Mouse (Mus musculus) skeletal muscle tissue, postnatal 0 days (tissue): Measurements from ENCODE around the gene Tbc1d17. TPM values are rescaled to one million over a fixed set of nuclear protein-coding genes. Genes with fewer than 3 reads are reported as not detected.

Source experiments
- microRNA counts: library from miRNA; unstranded; fragments of <30 nt; microRNA quantifications from one replicate; lab custom pipeline; 2015
- microRNA-seq, 2 experiments: library from miRNA; unstranded; fragments of <30 nt; microRNA quantifications; one replicate each; pipeline ENCODE4; 2016
- polyA plus RNA-seq: library from polyadenylated mRNA; unstranded; fragments of >200 nt; fragmentation: Nextera tagmentation; extraction: Ambion mirVana; gene quantifications from 2 replicates; pipeline ENCODE4 v1.2.1, GENCODE M21; 2015

Tbc1d17 gene
- 69.5 and 72.2 TPM in 2 replicates for polyA plus RNA-seq

GRCm38 (mm10) chr7:44848561-44849415 is at the start of gene Tbc1d17, which contains the start of gene Akt1s1:
Gene Tbc1d17, minus strand, starts transcription at chr7:44849079.
Gene Akt1s1, plus strand, starts transcription at chr7:44848991.

GRCm38 (mm10) chr7:44895593-44896434 is 46.9 kb upstream of the Tbc1d17 start, which contains the start of gene Fuz:
Gene Fuz, plus strand, starts transcription at chr7:44896079.

GRCm38 (mm10) chr7:44892276-44892921 is 43.5 kb upstream of the Tbc1d17 start, which contains the start of gene Med25:
Gene Med25, minus strand, starts transcription at chr7:44892712.

GRCm38 (mm10) chr7:44869697-44870528 is 21.0 kb upstream of the Tbc1d17 start, which contains the start of gene Ptov1:
Gene Ptov1, minus strand, starts transcription at chr7:44869788.

GRCm38 (mm10) chr7:44857042-44857552 is 8.2 kb upstream of the Tbc1d17 start, which contains the start of gene Pnkp:
Gene Pnkp, plus strand, starts transcription at chr7:44857139.

GRCm38 (mm10) chr7:44816470-44817021 is 32.3 kb downstream of the Tbc1d17 start, which contains the start of gene Atf5:
Gene Atf5, minus strand, starts transcription at chr7:44816658.

GRCm38 (mm10) chr7:44815721-44816469 is 33.0 kb downstream of the Tbc1d17 start, which contains the start of the genes Nup62 and Il4i1:
Gene Nup62, plus strand, starts transcription at chr7:44816088.
Gene Il4i1, plus strand, starts transcription at chr7:44816387.

MicroRNA genes within 50 kb of the gene (microRNA counts, 519-probe panel; counts per million panel counts)
- microRNA mmu-miR-707 (lab: Ali Mortazavi, UCI) = 296 counts per million, percentile 58 among the panel's probes with 10 or more counts

Small RNAs within 50 kb of the gene (microRNA-seq; reads per million reads assigned to microRNA genes)
- 0 reads per million in 2 experiments for gene Mir707

Other genes starting within 250 kb of the Tbc1d17 start
- gene Myh14, start 178.2 kb downstream of the Tbc1d17 start, polyA plus RNA-seq = 2.8 and 3.5 TPM in 2 replicates
- not detected in 2 replicates for gene Izumo2, start 140.3 kb downstream of the Tbc1d17 start, polyA plus RNA-seq
- 19.5 and 19.6 TPM in 2 replicates for gene Vrk3, start 100.7 kb downstream of the Tbc1d17 start, polyA plus RNA-seq
- 0.09 and 0.21 TPM in 2 replicates for gene Zfp473, start 98.0 kb downstream of the Tbc1d17 start, polyA plus RNA-seq
- gene Nup62, start 33.0 kb downstream of the Tbc1d17 start, polyA plus RNA-seq = 35.6 and 36.2 TPM in 2 replicates
- gene Il4i1, start 32.7 kb downstream of the Tbc1d17 start, polyA plus RNA-seq = 1.1 and 1.4 TPM in 2 replicates
- gene Atf5, start 32.4 kb downstream of the Tbc1d17 start, polyA plus RNA-seq = 5.4 and 7.6 TPM in 2 replicates
- gene Akt1s1, start 88 bp downstream of the Tbc1d17 start, polyA plus RNA-seq = 113 and 122 TPM in 2 replicates
- gene Pnkp, start 8.1 kb upstream of the Tbc1d17 start, polyA plus RNA-seq = 20.1 and 24.8 TPM in 2 replicates
- gene Ptov1, start 20.7 kb upstream of the Tbc1d17 start, polyA plus RNA-seq = 285 and 322 TPM in 2 replicates
- gene Med25, start 43.6 kb upstream of the Tbc1d17 start, polyA plus RNA-seq = 58.9 and 61.2 TPM in 2 replicates
- 17.2 and 18.5 TPM in 2 replicates for gene Fuz, start 47.0 kb upstream of the Tbc1d17 start, polyA plus RNA-seq
- gene Ap2a1, start 80.4 kb upstream of the Tbc1d17 start, polyA plus RNA-seq = 39.7 and 41.5 TPM in 2 replicates
- 0.10 and 0.15 TPM in 2 replicates for gene Tsks, start 94.1 kb upstream of the Tbc1d17 start, polyA plus RNA-seq
- 7.1 and 8.2 TPM in 2 replicates for gene Cpt1c, start 125.8 kb upstream of the Tbc1d17 start, polyA plus RNA-seq
- 287 and 322 TPM in 2 replicates for gene Prmt1, start 137.5 kb upstream of the Tbc1d17 start, polyA plus RNA-seq
- 46.8 and 50.0 TPM in 2 replicates for gene Irf3, start 148.6 kb upstream of the Tbc1d17 start, polyA plus RNA-seq
- gene Bcl2l12, start 149.6 kb upstream of the Tbc1d17 start, polyA plus RNA-seq = 24.3 and 26.6 TPM in 2 replicates
- gene Scaf1, start 167.3 kb upstream of the Tbc1d17 start, polyA plus RNA-seq = 19.9 and 21.5 TPM in 2 replicates
- gene Rras, start 168.9 kb upstream of the Tbc1d17 start, polyA plus RNA-seq = 165 and 172 TPM in 2 replicates
- 5.4 and 6.6 TPM in 2 replicates for gene Prr12, start 203.8 kb upstream of the Tbc1d17 start, polyA plus RNA-seq
- gene Nosip, start 213.3 kb upstream of the Tbc1d17 start, polyA plus RNA-seq = 44.0 and 45.1 TPM in 2 replicates
- gene Prrg2, start 213.6 kb upstream of the Tbc1d17 start, polyA plus RNA-seq = 20.2 and 23.5 TPM in 2 replicates
- 177 and 263 TPM in 2 replicates for gene Rcn3, start 243.1 kb upstream of the Tbc1d17 start, polyA plus RNA-seq